Mouse (Mus musculus) lung, postnatal 36 days (tissue): ENCODE measurements around the gene Polr1e.
"Not testable (repeated sequence)": the region's sequence is repeated elsewhere in the genome, so short reads cannot be mapped to it uniquely, and the experiment has no call there.

ENCODE experiments used
- DNase-seq: peaks from one replicate; pipeline ENCODE4 v3.0.0; 2022; ENCODE audit warnings: mixed read lengths

The Polr1e gene

DNA sequence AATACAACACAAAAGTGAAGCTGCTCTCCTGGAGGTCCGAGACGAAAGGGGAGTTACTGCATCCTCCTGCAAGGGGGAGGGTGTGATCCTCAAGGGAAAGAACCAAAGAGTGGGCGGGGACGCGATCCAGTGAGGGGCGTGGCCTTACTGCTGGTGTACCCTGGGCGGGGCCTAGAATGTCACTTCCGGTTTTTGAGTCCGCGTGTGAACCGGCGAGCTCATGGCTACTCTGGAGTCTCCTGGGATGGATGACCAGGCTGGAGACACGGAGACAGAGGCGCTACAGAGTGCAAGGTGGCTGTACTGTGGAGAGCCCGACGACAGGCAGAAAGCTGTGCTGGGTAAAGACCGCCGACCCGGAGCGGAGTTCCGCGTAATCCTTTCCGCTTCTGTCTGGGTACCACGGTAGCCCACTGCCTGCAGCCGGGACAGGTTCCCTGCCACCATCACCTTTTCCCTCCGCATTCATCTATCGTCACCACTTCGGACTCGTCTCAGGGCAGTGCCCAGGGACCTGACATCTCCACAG is at the start of gene Polr1e:
Gene Polr1e, plus strand, starts transcription at position 132 of the 529 bp plus-strand sequence.
- peak; percentile 100 for DNase-seq

- peak; percentile 27 for DNase-seq
Measured at GRCm38 (mm10) chr4:44970056-44970455, 48.3 kb upstream of the Polr1e start.

DNA sequence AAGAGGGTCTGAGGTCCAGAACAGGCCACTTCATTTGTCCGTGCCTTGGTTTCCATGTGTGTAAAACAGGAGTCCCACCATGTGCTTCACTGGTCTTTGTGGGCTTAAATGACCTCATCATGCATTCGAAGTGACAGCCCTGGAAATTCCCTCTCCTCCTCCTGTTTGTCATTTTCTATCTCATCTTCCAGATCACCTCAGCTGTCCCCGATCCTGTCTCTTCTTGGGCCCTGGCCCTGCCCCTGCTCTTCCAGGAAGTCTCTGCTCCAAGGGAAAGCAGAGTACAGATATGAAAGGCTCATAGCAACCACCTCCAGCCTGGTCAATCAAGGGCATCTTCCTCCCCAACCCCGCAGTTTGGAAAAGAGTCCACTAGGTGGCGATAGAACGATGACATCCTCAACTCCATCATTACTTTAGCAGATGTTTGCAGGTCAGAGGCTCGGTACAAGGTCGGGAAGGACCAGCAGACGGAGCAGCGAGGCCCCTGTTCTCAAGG is 47.7 kb upstream of the Polr1e start:
- DNase-seq, result peak; percentile 72

- DNase-seq, result peak; percentile 95
Measured at GRCm38 (mm10) chr4:44973450-44973849, 44.9 kb upstream of the Polr1e start.

- no peak for DNase-seq
Measured at GRCm38 (mm10) chr4:44973871-44974270, 44.5 kb upstream of the Polr1e start.

GRCm38 (mm10) chr4:44974331-44974730 is 44.1 kb upstream of the Polr1e start:
- no peak for DNase-seq

GRCm38 (mm10) chr4:44976026-44976615 is 42.3 kb upstream of the Polr1e start:
- DNase-seq, result no peak

- no peak for DNase-seq
Measured at GRCm38 (mm10) chr4:44976921-44977710, 41.3 kb upstream of the Polr1e start.

GRCm38 (mm10) chr4:44978175-44978574 is 40.2 kb upstream of the Polr1e start:
- DNase-seq, result no peak

DNA sequence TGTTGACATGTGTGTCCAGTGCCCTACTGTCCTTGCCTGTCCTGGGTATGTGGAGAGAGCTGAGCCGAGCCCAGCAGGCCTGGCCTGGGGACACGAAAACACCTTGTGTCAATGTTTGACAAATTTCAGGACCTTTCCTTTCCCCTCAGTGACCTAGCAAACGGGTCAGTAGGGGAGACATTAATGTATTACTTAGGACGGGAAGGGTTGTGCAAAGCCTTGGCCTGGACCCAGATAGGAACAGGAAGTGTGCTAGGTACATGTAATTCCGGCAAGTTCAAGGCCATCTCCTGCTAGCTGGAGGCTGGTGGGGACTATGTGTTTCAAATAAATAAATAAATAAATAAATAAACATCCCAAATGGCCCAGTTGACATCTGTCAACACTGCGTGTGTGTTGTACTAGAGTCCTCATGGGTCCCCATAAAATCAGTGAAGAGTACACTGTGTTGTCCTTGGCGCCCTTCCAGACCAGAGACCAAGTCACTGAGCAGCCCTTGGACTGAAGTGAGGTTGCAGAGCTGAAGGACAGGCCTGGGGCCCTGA is 38.5 kb upstream of the Polr1e start:
- no peak for DNase-seq

DNA sequence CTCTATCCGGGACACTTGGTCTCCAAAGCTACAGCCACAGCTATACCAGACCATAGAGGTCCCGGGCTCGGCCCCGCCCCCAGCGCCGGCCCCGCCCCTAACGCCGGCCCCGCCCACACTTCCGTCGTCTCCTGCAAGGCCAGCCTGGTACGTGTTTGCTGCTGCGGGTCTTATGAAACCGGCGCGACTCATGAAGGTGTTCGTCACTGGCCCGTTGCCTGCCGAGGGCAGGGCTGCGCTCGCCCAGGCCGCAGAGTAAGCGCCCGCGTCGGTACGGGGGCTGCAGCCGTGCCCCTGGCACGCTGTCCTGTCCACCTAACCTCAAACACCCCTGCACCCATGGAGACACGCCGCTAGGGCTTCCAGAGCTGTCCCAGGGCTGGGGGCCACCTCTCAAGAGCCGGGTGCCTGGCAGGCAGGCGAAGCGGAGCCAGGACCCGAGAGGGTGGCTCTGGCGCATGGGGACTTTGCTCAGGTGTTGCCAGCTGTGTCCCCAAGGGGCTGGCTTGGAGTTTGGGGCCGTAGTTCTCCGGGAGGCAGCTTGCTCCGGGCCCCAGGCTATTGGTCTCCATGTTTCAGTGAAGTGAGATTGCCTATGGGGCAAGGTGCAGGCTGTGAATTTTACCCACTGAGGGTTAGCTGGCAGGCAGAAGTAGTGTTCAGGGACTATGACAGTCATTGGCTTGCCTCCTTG is 37.0 kb upstream of the Polr1e start, which contains the start of gene Grhpr:
Gene Grhpr, plus strand, starts transcription at position 116 of the 694 bp plus-strand sequence.
- peak; percentile 88 for DNase-seq

DNA sequence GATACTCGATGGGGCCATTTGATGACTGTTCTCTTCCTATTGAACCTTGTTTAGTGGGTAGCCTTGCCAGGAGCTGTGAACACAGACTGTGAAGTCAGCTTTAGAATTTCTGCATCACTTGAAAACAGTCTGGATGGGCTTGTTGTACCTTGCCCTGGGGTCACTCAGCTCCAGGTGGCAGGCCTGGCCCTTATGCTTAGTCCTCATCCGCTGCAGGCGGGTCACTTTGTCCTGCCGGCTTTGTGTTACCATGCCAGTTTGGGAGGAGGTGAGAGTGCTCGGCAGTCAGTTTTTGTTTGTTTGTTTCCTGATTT is 36.5 kb upstream of the Polr1e start:
- DNase-seq, result no peak

DNA sequence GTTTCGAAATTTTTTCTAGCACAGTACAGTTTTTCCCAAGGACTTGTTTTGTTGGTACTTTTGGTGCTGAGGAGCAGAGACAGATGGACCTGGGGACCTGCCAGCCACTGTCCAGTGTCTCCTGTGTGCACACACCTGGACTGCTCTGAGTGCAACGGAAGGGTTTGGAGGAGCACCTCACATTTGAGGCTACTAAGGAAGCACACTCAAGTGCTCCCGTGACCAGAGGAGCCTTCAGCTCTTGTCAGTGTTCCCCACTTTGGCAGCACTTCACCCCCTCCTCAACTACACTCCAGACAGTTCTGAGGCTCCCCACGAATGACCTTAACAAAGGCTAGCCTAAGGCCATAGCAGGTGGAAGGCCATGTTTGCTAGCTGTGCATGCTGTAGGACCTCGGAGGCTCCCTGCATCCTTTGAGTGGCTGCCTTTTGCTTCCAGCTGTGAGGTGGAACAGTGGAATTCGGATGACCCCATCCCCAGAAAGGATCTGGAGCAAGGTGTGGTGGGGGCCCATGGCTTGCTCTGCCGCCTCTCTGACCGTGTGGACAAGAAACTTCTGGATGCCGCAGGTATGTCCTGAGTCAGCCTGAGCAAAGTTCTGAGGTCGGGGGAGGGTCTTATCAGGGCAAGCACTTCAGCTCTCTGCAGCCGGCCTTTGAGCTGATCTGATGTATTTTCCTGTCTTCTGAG is 35.8 kb upstream of the Polr1e start:
- no peak for DNase-seq

DNA sequence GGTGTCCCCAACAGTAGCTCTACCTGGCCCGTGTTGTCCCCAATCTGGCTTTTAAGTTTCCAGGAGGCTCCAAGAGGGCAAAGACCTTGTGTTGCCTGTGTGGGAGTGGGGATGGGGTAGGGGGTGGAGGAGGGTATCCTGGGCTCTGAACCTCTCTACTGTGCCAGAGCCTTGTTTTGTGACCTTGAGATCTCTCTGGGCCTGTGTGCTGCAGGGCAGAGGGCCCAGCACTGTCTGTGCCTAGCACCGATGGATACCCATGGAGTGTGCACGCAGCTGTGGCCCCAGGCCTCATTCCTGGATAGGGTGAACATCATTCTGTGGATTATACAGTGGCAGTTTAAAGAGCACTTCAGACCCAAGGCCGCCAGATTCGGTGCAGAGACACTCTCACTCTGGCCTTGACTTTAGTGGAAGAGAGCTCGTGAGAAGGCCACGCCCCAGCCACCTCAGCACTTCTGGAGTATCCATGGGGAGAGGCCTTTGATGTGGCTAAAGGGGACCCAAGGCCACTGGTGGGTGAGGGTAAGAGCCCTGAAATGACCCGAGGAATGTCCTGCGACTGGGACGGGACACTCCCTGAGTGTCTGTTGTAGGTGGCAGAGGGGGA is 35.1 kb upstream of the Polr1e start:
- DNase-seq, result no peak

GRCm38 (mm10) chr4:44990560-44990959 is 27.8 kb upstream of the Polr1e start:
- DNase-seq, result no peak

DNA sequence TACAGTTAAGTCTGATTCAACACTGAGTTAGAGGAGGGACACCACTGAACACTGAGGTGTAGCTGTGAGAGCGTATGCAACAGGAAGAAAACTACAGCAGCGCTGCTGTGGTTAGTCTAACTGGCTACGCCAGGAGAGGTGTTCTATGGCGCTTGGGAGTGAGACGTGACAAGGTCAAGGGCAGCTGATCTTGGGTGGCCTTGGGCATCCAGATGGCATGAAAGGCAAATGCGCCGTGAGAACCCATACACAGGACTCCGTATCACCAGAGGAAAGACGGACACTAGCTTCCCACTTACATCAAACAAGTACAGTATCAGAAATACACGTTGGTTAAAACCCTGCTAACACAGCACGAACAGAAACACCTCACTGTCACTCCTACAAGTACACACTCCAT is 26.1 kb upstream of the Polr1e start:
- not testable (repeated sequence) for DNase-seq

DNA sequence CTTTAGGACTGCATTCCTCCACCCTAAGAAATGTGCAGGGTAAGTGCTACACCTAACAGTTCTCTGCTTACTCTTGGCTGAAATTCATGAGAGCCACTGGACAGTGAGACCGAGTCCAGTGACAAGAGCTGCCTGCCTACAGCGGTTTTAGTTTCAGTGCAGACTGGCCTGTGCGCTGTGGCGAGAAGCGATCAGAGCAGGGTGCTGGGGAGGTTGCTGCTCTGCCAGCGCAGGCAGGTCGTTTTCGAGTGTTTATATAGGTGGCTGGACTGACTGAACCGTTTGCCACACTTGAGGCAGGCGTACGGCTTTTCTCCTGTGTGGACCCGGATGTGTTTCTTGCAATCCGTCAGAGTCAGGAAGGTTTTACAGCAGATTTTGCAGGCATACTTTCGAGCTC is 25.2 kb upstream of the Polr1e start:
- DNase-seq, result not testable (repeated sequence)

GRCm38 (mm10) chr4:44993847-44994246 is 24.5 kb upstream of the Polr1e start:
- no peak for DNase-seq

- no peak for DNase-seq
Measured at GRCm38 (mm10) chr4:44994776-44995175, 23.6 kb upstream of the Polr1e start.

- DNase-seq, result no peak
Measured at GRCm38 (mm10) chr4:44998071-44998470, 20.3 kb upstream of the Polr1e start.

GRCm38 (mm10) chr4:45000001-45000400 is 18.4 kb upstream of the Polr1e start:
- DNase-seq, result no peak

DNA sequence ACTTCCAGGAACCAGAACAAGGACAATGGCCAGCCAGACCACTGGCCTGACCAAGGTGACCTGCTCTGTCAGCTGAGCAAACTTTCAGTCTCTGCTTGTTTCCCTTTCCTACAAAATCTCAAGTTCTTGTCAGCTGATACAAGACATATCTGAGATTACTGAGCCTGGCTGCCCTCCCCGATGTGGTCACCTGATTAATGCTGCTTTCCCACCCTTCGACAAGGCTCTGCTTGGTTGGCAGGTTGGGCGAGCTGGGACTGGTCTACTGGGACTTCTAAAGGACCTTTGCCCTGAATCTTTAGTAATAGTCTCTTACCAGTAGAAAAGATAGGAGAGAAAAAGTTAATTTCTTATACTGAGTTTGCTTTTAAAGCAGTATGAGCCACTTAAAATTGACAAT is 12.9 kb upstream of the Polr1e start:
- no peak for DNase-seq
